Mouse (Mus musculus): ENCODE measurements around the gene Kptn.

The Kptn gene

DNA sequence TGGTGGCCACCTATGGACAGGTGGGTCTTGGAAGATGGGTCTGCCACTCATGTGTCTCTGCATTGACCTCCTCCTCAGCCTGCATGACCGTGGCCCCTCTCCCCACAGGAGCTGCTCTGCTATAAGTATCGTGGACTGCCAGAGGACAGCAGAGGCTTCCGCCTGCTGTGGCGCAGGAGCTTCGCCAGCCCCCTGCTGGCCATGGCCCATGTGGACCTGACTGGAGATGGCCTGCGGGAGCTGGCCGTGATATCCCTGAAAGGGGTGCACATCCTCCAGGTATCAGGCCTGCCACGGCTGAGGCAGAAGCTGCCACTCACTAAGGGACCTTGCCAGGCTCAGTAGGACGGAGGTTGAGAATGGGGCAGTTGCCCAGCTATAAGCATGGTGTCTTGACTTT, 6.1 kb downstream of the Kptn start:
- no peak for DNase-seq

DNA sequence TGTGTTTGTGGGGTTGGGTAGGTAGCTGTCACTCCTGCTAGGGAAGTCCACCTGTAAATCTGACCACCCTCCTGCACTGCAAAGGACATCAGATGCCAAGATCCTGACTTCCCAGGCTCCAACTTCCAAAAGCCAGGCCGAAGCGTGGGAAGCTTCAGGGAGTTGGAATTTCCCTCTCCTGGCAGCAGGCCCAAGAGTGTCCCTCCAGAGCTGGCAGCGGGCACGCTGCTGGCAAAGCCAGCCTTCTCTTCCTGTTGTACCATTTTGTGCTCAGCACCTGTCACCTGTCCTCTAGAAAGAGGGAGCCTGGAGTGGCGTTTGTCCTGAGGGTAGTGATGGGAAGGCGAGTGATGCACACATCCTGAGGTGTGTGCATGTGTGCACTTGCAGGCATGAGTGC, 8.6 kb downstream of the Kptn start:
- no peak for DNase-seq

DNA sequence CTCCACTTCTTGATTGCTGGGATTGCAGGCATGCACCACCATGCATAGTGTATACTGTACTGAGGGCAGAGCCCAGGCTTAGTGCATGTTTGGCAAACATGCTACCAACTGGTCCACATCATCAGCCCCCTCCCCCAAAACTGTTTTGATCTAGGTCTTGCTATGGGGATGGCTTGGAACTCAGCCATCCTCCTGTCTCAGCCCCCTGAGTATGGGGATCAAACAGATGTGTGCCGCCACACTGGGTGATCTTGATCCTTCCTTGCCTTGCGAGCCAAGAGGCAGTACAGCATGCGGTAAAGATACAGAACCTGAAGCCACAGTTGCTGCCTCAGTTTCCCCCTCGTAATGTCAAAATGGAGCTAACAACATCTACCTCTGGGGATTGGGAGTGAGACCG, 9.2 kb downstream of the Kptn start:
- no peak for DNase-seq

DNA sequence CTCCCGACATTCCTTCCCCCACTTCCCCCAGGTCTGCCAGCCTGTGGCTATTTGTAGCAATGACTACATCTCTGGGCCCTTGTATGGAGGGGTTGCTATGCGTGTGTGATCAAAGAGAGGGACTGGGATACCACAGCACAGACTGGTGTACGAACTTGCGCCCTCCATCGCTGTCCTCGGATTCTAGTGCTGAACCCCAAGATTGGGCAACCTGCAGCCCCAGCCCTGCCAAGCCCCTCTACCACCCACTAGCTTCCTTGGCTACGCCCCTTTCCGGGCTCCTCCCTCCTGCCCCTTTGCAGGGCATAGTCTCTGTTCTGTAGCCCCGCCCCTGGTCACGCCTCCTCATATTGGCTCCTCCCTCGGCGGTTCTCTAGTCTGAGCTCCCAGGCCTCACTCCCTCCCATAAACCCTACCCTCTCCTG, 9.7 kb downstream of the Kptn start, which contains the start of gene Slc8a2:
TSS of gene Slc8a2 (plus strand) at position 406 of the 425 bp plus-strand sequence.
- DNase-seq = peak; percentile 60

DNA sequence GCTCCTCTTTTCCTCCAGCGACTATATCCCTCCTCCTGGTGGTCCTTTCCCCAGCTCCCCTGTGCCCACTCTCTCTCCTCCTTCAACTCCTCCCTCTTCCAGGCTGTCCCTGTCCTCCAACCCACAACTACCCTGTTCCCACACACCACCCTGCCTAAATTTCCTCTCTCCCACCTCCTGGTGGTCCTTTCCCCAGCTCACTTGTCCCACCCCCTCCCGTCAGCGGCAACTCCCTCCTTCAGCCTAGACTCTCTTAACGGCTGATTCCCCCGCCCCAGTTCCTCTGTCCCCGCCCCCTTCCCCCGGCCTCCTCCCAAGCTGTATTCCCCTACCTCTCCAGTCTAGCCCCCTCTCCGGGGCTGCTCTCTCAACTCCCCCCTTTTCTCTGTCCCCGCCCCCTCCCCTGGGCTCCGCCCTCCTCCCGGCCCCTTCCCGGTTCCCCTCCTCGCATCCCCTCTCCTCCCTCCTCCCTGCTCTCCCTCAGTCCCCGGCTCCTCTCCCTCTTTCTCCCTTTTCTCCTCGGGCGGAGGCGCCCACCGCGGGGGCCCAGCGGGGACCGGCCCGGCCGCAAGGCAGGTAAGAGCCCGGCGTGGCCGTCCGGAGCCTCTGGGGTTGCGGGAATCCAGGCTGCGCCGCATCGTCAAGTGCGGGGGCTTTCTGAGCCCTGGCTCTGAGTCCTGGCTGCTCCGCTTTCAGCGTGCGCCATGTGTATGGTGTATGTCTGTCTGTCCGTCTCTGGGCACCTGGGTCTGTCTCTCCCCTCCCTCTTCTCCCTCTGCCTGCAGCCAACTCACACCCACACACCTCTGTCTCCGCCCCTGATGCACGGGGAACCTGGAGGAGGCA, 10.4 kb downstream of the Kptn start:
- DNase-seq = no peak

DNA sequence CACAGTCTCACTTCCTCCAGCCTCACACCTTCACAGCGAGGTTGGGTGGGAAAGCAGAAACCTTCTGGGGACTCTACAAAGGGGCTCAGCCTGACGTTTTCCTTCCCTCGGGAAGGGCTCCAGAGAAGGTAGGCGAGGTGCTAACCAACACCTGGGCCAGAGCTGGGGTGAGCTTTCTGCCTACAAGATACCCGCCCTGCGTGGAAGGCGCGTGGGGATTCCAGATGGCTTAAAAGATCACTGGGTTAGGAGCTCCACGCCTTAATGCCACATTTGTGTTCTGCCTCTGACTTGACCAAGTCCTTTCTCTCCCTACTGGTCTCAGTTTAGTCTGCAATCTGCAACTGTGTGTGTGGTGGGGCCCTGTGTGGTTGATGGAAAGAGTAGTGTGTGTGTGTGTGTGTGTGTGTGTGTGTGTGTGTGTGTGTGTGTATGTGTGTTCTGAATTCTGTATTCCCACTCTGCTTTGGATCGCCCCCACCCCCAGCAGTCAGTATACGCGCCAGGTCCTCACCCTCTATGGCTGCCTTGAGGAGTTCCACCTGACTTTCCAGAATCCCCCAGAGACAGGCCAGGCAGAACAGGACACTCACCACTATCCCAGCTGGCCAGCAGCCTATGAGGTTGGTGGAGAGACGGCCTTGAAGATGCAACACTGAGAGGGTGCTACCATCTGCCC, 11.4 kb downstream of the Kptn start:
- DNase-seq = no peak

DNA sequence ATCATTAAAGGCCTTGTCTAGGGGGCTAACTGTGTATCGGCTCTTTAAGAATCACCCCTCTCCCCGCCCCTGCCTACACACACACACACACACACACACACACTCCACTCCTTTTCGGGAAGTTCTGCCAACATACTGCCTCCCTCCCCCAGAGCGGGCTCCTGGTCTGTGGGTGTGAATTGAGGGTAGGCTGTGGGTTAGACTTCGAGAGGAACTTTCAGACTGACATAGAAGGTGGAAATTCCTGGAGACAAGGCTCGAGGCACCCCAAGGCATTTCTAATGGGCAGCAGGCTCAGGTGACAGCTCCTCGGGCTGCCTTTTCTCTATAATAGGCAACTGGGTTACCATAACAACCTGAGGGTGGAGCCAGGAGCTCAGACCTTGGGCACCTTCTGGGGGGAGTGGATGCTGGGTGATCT, 12.5 kb downstream of the Kptn start:
- no peak for DNase-seq

DNA sequence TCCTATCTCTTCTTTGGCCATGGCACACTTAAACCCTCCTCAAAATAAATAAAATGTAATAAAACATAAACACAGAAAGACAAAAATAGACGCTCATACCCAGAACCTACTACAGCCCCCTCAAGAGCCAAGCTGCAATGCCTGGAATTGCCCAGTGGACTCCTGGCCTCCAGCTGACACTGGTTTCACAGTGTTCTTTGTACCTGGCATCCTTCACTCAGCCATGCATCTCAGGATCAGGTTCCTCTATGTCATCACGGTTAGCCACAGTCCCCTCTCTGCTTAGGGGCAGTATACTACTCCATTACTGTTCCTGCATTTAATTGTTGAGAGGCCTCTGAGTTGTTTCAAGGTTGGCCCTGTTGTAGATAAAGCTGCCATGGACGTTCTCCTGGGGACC, 13.2 kb downstream of the Kptn start:
- DNase-seq = no peak

DNA sequence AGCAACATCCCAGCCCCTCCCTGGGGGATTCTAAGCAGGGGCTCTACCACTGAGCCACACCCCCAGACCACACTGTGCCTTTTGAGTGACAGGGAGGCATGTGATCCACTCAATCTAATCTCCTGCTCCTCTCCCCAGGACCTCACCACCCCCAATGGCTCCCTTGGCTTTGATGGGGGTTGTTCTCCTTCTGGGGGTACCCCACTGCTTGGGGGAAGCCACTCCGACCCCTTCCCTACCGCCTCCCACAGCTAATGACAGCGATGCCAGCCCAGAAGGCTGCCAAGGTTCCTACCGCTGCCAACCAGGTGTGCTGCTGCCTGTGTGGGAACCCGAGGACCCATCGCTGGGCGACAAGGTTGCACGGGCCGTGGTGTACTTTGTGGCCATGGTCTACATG, 14.0 kb downstream of the Kptn start:
- no peak for DNase-seq

DNA sequence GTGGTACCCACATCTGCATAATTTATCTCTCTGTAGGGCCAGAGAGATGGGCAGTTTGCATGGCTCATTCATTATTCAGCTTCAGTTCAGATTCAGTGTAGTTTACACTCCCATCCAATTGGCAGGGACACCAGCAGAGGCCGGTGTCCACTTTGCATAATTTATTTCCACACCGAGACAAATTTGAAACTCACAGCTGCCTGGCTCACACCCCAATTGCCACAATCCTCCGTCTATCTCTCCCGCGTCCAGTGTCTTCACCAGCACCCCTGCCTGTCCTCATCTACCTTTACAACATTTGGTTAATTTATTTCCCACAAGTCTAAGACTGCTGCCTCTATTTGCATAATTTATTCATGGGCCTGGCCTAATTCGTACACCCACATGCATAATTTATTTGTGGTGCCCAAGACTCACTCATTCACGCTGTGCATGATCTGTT, 15.3 kb downstream of the Kptn start:
- DNase-seq = no peak

DNA sequence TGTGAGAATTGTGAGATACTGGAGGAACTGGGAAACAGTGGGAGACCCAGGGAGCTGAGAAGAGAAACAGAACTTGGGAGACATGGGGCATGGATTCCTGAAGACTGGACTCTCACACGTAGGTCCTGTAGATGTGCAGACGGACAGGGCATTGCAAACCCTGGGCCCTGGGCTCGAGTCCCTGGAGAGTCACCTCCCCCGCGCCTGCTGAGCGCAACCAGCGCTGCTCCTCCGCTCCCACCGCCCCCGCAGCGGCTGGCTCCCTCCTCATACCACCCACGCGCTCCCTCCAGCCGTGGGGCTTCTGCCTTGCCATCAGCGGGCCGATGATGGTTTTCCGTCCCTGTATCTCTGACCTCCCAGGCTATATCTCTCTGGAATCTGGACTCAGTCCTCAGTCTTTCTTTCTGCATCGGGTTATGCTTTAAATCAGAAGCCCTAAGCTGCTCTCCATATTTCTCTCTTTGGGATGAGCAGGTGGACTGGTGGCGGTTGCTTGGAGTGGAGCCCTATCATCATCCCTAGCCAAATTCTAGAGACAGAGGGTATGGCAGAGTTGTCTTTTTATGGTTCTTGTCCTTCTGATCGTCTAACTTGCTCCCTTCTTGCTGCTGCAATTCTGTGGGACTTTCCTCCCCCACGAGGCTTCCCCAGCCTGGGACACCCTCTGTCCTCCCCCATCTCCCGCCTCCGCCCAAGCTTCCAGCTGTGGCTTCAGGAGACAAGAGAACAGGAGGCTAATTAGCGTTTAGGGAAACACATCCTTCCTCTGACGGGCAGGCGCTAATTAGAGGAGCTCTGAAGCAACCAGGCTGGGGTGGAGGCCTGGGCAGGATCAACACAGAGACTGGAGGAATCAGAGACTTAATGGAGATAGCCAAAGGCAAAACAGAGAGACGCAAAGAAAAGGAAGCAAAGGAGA, 27.1 kb downstream of the Kptn start:
- DNase-seq = no peak

DNA sequence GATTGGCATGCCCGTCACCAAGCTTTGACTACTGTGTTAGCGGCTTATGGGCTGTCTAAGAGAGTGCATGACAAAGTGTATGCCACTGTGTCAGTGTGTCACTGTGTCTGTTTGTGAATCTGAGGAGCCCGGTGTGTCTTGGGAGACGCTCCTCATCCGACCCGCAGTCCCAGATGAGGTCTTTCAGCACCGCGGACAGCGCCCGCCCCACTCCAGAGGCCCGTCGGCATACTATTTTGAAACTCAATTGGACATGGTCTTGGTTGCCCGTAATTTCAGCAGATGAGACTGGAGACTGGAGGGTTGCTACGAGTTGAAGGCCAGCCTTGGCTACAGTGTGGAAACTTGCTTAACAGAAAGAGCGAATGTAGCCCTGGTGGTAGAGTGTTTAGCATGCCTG, 27.9 kb downstream of the Kptn start:
- peak; percentile 60 for DNase-seq

DNA sequence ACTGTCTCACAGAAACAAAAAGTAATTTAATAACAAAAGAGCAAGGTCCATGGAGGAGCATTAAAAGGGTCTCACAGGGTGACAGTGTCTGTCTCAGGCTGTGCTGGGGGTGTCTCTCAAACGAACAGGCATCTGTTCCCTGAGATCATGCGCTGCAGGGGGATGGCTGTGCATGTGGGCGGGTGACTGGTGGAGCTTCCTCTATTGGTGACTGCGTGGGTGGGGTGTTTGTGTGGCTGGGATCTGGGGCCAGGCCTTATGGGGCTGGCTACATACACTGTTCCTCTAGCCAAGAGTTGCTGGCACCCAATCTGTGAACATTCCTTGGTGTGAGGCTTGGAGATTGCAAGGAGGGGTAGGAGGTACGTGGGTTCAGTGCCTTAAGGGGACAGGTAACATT, 29.5 kb downstream of the Kptn start:
- no peak for DNase-seq

DNA sequence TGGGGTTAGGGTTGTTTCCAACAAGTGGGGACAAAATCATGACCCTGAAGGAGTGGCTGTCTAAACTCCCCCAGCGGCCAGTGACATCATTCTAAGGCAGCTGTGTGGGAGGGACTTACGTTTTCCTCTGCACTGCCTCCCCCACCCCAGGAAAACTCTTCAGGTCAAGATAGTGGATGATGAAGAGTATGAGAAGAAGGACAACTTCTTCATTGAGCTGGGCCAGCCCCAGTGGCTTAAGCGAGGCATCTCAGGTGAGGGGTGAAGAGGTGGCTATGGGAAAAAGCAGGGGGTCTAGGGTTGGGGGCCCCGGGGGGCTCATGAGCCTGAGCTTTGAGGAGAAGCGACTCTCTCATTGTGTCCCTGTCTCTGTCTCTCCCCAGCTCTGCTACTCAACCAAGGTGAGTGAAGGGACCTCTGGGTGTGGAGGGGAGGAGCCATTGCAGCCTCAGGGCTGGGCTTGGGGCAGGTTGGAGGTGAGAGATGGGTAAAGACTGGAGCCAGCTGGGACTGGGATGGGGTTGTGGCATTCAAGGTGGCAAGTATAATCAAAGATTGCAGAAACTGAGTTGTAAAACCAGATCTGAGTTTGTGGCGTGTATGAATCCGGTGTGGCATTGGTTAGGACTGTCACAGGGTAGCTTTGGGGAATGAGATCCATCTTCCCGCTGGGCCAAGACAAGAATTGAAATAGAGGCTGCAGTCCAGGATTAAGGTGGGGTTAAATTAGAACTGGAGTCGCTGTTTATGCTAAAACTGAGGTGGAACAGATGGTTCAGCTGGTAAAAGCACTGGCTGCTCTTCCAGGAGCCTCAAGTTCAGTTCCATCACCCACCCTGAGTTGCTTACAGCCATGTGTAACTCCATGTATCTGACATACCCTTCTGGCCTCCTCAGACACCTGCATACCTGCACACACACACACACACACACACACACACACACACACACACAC, 30.8 kb downstream of the Kptn start:
- no peak for DNase-seq

DNA sequence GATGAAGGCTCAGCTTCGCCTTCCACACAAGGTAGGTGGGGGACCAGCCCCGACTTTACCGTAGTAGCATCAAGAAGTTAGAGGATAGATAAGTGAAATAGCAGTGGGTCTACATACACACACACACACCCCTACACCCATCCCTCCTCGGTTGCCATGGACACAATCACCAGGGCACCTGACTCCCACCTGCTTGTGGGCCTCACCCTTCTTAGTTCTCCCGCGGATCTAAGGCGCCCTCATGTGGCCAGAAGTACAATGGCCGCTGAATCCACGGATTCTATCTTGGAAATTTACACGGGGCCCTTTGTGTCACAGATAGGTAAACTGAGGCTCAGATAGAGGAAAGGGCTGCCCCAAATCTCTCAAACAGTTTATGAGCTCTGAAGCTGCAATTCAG, 33.8 kb downstream of the Kptn start:
- DNase-seq = peak; percentile 47

DNA sequence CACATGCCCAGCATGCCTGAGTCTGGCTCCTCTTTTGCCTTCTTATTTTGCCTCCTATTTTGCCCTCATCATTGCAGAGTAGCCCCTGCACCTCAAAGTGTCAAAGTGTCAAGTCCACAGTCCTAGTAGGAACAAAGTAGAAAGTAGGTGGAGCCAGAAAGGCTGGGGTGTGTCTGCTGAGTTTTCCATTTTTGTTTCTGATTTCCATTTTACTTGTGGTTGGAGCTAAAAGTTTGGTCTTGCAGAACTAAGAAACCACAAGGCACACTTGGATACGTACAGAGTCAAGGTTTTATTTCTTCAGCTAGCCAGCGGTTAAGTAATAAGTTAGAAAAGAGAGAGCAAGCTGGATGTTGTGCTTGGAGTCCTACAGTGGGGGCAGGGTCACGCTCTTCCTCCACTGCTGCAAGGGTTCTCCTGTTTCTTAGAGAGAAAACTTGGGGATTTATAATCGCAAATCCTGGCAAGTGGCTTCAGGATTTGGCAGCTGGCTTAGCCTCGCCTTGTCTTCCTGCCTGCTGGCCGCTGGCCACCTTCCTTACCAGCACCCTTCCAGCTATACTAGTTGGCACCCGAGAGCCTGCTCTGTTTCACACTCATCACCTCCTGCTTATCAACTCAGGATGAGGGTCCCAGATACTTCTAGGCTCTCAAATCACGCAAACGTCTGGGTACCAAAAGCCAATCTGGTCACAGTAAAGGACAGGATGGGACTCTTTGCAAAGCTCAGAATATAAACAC, 35.6 kb downstream of the Kptn start:
- DNase-seq = no peak

DNA sequence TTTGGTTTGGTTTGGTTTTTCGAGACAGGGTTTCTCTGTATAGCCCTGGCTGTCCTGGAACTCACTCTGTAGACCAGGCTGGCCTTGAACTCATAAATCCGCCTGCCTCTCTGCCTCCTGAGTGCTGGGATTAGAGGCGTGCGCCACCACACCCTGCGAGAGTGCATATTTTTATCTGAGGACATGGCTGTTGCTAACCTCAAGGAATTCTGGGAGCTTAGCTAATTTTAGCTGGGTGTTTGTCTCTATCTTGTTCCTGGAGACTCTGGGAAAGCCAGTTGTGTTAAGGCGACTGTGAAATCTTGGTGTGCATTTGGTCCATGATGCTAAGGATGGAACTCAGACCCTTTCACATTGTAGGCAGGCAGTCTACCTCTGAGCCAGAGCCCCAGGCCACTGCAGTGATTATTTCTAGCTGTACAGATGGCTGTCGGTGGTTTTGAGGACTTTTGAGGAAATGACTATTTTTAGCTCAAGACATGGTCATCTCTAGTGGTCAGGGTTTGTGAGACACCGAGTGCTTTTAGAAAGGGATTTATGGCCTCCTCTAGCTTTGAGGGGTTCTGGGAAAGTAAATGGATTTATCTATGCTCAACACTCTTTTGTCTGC, 36.5 kb downstream of the Kptn start:
- no peak for DNase-seq

DNA sequence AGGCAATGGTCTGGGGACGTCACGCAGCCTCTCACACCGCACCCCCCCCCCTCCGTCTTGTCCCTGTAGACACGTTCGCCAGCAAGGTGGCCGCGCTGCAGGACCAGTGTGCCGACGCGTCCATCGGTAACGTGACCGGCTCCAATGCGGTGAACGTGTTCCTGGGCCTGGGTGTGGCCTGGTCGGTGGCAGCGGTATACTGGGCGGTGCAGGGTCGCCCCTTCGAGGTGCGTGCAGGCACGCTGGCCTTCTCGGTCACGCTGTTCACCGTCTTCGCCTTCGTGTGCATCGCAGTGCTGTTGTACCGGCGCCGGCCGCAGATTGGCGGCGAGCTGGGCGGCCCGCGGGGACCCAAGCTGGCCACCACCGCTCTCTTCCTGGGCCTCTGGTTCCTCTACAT, 39.0 kb downstream of the Kptn start:
- DNase-seq = no peak

DNA sequence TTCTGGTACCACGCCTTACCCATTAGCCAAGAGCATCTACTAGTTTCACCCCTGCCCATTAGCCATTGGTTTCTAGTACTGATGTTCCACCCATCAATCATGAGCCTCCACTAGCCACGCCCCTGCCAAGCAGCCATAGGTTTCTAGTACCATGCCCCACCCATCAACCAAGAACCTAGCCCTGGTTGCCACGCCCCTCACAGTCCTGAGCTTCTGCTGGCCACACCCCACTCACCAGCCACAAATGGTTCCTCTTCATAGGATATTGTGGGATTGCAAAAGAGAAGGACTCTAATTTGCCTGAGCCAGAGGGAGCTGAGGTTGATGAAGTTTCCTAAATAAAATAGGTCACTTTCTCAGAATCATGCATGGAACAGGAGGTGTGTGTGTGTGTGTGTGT, 41.0 kb downstream of the Kptn start:
- no peak for DNase-seq

DNA sequence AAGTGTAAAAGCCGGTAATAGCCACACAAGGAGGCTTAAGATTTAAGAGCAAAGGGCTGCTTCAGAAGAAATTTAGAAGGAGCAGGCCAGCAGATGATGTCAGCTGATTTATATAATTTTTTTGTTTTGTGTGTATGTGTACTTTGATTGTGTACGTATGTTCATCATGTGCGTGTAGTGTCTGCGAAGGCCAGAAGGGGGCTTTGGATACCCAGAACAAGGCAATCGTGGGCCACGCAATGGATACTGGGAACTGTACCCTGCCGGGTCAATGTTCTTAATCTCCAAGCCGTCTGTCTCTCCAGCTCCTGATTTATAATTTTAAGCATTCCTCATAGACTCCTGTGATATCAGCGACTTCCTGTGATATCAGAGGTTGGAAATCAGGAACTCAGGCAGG, 41.6 kb downstream of the Kptn start:
- DNase-seq = no peak

DNA sequence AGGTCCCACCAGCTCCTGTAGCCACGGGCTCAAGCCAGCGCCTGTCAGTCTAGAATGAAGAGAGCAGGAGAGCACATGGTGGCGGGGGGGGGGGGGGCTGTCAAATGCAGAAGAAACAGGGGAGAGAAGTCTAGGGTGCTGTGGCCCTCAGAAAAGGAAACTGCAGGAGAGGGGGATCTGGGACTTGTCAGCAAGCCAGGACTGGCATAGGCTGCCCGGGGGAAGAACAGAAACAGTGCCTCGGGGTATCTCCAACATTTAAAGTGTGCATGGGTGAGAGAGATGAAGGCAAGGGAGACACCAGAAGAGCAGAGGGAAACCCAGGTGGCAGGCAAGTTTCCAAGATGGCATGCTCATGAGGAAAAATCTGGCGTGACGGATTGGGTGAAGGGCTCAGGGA, 42.3 kb downstream of the Kptn start:
- DNase-seq = no peak
